Mouse (Mus musculus): ENCODE data around the gene Col6a1.
"Not testable (repeated sequence)": the region's sequence is repeated elsewhere in the genome, so short reads cannot be mapped to it uniquely, and the experiment has no call there.

Gene Col6a1

DNA sequence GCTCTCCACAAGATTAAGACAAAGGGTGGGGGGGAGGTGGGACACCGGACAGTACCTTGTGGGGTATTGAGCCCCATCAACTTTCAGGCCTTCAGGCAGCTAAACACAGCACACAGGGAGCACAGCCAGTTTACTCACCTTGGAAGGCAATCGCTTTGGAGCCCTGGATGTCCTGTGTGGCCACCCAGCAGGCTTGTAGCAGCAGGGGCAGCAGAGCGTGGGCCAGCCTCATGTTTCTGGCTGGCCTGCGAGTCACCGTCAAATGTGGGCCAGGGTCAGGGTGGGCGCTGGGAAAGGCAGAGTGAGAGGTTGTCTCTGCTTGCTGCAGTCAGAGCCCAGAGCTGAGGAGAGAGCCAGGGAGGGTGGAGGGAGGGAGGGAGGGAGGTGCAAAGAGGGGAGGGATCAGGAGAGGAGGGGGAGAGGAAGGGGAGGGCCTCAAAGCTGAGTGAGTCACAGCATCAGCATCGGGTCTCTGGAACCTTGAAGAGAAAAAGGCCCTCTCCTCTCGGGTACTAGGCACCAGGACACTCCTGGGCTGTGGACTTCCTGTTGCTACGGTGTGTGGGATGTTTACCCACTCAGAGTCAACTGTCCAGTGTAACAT is at the start of gene Col6a1:
TSS of gene Col6a1 (minus strand) at position 487 of the 604 bp plus-strand sequence.
- no peak for DNase-seq (ENCODE audit: low spot score)

DNA sequence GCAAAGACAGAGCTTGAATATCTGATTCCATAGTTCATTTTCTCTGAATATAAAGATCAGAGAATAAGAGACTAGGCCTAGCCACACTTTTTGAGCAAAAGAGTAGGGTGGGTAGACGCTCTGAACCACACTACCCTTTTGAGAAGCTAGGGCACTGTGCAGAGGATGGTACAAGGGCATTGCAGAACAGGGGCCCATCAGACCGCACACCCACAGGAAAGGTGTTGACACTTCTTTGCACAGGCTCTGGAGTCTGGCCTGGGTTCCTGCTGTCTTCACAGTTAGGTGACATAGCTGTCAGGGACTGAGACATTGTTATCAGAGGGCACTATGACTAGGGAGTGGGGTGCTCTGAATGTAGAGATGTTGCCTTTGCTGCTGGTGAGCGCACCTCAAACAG is 45.7 kb upstream of the Col6a1 start:
- DNase-seq (ENCODE audit: low spot score), result no peak

DNA sequence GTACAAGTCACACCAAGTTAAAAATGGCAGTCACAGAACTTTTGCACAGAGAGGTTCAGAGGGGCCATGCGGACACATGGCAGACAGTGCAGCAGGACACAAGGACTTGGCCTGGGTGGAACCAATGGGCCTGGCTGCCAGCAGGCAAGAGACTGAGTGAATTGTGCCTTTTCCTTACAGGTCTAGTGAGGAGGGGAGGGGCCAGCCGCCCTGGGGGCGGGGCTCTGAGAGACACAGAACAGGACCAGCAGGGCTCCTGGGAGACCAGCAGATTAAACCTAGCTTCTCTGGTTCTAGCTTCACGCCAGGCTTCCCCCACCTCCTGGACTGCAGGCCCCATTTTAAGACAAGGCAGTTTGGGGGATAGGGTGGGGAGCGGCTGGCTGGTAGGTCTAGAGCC is 45.1 kb upstream of the Col6a1 start:
- no peak for DNase-seq (ENCODE audit: low spot score)

DNA sequence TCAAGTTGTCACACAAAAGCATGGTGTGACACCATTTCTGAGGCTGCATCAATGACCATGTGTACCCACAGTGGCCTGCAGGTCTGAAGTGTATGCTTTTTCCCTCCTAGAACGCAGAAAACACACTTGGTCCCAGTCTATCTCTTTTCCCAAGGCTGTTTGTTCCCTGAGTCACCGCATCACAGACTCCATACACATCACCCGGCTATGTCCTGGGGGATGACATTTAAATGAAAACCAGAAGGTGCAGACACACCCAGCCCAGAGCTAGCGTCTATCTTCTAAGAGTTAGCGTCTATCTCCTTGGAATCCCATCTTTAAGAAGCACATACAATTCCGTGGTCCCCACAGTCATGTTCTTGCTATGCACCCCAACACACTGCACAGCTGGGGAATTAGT is 43.6 kb upstream of the Col6a1 start:
- no peak for DNase-seq (ENCODE audit: low spot score)

DNA sequence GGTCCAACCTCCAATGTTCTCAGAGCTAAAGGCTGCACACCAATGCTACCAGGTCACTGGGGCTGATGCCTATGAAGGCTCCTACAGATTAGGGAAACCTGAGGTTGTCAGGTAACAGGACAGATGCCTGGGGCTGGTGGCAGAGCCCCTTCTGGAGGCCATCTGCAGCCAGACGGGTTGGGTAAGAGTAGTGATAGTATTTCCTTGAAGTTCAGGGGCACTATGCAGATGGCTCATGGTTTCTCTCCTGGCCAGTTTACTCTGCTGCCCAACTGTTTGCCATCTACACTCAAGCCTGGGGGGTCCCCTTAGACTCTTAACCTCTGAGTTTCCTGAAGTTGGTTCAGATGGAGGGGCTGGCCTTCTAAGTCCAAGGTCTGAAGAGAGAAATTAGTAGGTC is 40.2 kb upstream of the Col6a1 start:
- DNase-seq (ENCODE audit: low spot score), result no peak

DNA sequence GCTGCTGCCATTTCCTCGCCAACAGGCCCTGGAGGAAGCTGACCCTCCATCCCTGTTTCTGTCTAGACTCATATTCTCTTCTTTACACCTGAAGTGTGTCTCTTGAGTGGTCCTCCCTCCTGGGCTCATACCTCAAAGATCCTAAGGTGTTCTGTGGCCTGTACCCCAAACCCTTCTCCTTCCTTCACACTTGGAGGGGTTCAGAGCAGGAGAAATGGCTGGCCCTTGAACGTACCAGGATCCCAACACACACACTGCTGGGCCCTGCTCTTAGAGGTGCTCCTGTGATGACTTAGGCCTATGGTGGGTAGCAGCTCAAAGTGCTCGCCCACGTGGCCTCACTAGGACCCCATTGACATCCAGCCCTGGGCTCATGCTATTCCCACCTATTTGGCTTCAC is 39.0 kb upstream of the Col6a1 start:
- no peak for DNase-seq (ENCODE audit: low spot score)

DNA sequence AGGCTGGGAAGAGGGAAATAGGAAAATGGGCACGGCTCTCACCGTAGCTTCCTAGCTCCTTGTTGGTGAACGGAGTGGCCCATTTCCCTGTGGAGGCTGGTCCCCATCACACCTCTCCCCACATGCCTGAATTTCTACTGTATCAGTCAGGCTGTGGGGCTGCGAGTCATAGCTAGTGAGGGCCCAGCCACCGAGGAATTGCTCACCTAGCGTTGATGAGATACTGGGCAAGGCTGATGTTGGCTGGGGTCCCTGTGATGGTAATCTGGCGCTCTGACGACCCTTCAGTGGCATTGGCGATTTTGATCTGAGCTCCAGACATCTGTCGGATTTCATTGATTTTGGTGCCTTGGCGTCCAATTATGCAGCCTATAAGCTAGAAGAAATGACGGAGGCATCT is 37.0 kb upstream of the Col6a1 start:
- no peak for DNase-seq (ENCODE audit: low spot score)

DNA sequence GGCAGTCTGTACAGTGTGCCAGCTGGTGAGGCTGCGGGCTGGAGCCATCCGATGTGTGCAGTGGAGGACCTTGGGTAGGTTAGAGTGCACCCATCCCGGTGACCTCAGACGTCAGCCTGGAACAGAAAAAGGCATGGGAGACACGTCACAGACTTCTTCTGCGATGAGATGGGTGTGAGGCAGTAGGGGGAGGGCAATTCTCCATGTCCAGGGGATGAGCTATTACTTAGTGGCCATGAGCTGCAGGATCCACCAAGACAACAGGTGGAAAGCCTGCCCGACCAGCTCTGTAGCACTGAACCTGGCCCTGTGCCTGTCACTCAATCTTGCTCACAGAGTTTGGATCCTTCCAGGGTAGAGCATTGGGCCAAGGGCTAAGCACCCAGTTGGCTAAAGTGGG is 36.4 kb upstream of the Col6a1 start:
- no peak for DNase-seq (ENCODE audit: low spot score)

DNA sequence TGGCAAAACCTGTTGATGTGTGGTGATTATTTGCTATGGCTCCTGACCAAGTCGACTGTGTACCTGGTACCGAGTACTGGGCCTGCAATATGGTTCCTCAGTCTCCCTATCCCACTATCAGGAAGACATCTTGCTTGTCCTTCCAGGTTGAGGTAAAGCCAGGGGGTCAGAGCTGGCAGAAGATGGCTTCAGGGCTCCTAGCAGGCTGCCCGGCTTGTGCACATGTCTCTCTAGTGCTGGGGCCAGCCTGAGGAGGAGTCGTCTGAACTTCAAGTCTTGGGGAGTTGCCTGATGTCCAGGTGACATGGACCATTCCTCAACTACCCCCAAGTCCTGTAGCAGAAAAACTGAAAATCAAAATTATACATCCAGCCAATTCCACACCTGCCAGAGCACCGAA is 33.9 kb upstream of the Col6a1 start:
- DNase-seq (ENCODE audit: low spot score), result no peak

DNA sequence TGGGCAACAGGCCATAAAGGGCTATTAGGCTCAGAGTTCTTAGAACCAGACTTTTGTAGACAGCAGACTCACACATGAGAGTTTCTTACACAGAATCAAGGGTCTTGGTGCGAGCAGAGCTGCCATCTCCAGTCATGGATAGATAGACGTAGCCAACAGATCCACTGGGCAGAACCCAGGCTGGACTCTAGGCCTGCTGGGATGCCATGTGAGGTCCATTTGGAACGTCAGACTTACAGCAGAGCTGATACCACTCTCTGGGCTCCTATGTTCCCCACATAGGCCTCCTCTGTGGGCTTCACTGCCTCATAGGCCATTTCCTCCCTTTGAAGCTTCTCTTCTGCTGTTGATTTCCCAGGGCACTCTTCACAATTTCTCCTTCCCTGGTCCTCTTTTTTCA is 27.7 kb upstream of the Col6a1 start:
- no peak for DNase-seq (ENCODE audit: low spot score)

DNA sequence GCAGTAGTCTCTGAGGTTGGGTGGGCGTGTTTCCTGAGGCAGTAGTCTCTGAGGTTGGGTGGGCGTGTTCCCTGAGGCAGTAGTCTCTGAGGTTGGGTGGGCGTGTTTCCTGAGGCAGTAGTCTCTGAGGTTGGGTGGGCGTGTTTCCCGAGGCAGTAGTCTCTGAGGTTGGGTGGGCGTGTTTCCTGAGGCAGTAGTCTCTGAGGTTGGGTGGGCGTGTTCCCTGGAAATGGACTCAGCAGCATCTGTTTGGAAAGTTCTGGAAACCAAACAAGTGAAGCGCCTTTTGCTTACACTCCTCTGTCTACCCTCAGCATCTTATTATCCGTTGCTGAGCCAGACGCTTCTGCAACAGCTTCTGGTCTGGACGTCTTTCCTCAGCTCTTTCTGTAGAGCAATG is 18.3 kb upstream of the Col6a1 start:
- DNase-seq (ENCODE audit: low spot score), result not testable (repeated sequence)

DNA sequence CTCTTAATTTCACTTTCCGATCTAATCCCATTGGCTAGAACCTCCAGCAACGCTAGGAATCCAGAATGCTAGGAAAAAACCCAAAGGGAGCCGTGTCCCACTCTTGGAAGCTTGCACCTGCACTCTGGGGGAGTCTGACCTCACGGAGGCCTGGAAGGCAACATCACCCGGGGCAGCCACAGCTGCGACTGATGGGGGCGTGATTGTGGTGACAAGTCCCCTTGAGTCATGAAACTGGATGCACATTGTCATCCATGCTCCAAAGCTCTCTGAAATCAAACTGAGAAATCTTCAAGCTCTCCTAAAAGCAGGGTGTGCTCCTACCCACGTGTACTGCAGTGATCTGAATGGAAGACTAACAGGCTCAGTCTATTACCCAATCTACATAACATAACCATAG is 10.8 kb upstream of the Col6a1 start:
- no peak for DNase-seq (ENCODE audit: low spot score)

DNA sequence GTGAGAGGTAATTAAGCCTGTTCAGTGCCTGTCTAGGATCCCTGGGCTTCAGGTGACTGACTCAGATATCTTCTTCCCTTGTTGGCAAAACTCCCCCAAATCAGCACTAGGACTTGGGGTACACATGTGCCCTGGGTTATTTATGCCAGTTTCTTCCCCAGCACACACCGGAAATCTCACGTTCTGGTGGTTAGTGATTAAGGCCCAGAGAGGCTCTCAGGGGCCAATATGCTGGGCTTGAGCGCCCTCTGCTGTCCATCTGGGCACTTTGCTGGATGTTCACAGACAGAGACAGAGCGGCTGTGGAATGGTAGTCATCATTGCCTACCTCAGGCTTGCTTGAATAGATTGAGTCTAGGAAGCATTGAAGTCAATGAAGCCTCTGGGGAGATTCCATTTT is 9.0 kb upstream of the Col6a1 start:
- DNase-seq (ENCODE audit: low spot score), result peak; percentile 62

DNA sequence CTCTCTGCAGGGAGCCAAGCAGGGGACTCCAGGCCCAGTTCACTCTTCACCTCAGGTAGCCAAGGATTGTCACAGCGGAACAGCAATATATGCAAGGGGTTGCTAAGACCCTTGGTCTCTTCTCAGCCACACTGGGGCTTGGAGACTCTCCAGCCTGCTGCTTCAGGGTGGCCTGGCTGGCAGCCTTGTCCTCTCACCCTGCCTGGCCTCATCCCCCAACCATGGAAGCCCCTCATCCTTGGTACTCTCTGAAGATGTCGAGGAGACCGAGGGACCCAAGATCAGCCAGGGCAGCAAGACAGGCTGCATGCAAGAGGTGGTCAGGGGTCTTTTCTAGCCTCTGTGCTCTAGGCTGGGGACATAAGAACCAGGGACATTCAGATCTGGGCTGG is 7.7 kb upstream of the Col6a1 start:
- DNase-seq (ENCODE audit: low spot score), result no peak

DNA sequence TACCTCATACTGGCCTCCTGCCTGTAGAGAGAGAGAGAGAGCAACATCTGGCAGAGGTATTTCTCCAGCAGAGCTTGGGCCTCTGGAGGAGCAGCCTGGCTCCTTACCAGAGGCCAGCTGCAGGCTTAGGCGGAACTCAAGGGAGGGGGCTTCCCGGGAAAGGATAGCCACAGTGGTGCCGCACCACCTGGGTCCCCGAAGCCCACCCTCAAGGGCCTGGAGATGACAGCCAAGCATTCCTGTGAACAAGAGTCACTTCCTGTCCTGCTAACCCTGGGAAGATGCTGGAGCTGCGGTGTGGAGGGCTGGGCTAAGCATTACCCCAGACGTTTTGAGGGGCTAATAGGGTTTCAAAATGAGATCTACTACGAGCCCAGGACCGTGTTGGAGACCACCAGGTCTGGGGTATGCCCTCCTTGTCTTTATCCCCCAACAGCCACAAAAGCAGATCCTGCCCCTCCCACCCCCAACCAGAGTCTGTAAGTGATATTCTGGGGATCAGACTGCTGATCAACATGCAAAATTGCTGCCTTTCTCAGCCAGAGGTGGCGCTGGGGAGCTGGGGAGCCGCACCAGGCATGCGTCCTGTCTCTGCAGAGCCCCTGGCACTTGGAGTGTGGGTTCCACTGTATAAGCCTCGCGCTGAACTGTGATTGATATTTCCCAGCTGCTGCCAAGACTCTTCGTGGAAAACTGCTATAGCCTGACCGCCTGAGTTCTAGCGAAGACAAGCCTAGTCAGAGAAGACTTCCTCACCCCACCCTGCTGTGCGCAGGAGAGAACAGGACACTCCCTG is 7.1 kb upstream of the Col6a1 start:
- DNase-seq (ENCODE audit: low spot score), result no peak

DNA sequence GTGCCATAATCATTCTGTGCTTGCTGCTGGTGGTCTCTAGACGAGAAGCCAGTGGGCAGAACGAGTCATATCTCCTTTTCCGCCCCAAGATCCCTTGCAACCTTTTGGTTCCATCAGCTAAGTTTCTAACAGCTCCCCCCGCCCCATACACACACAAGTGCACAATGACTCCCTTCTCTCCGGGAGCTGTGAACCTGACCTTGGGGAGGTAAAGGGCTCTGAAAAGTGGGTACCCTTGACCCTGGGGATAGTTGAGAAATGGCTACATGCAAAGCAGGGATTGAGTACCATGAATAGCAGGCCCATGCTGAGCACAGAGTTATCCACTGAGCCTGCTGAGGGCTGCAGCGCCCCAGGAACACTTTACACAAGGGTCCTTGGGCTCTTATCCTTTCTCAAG is 6.4 kb upstream of the Col6a1 start:
- DNase-seq (ENCODE audit: low spot score), result no peak

DNA sequence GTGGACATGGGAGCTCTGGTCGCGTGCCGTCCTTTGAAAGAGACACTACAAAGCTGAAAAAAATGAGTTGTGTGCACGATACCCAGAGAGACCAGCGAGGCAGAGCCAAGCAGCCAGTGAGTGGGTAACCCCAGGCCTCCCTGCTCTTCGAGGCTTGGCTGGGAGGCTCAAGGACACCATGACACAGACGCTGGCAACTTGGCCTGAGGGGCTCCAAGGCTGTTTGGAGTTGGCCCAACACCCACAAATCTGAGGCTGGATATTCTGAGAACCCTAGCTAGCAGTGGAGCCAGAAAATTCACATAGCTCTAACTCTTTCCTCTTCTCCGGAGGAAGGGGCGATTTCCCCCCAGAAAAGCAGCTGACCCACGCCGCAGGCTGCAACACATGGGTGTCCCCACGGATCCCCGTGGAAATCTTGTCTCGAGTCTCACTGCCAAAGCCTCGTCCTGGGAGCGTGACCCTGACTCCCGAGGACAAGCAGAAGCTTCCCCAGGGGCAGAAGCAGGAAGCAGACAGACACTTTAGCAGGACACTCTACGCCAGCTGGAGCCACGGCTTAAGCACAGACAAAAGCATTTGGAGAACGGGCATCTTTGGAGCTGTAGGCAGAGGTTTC is 5.8 kb upstream of the Col6a1 start:
- DNase-seq (ENCODE audit: low spot score), result no peak

DNA sequence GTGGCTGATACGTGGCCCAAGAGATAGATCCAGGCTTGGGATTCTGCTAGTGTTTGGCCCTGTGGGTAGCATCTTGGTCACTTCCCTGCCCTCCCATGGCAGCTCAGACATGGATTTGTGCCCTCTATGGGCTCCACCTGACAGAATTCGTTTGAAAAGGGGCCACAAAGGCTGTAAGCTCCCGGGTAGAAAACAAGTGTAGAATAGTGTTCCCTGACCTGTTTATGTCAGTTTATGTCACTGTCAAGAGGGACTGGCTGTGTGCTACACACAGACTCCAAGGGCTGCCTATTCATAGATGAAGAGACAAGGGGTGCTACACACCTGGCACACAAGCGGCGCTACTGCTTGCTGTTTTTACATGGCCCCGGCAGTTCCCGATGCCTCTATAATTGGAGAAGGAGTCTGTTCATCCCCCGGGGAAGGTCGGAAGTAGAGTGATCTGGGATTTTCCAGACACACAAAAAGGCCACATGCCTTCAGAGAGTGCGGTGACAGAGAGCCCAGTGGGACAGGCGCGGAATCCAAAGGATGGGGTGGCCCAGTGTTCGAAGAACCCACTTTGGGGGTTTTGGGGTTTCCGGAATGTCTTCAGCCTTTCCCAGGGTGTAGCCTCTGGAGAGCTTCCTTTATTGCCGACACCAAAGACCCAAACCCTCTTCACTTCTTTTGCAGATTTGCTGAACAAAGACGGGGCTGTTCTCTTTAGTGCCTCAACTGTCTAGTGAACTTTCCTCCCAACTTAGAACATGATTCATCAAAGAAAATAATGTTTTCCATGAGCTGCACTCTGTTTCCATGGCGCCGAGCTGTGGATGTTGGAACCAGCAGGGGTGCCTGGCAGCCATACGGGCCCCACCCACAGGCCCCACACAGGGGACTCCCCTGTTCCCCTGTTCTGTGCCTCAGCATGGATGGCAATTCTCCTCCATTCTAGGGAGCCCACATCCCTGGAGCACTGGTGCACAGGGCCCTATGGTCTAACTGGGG is 4.0 kb upstream of the Col6a1 start:
- no peak for DNase-seq (ENCODE audit: low spot score)

DNA sequence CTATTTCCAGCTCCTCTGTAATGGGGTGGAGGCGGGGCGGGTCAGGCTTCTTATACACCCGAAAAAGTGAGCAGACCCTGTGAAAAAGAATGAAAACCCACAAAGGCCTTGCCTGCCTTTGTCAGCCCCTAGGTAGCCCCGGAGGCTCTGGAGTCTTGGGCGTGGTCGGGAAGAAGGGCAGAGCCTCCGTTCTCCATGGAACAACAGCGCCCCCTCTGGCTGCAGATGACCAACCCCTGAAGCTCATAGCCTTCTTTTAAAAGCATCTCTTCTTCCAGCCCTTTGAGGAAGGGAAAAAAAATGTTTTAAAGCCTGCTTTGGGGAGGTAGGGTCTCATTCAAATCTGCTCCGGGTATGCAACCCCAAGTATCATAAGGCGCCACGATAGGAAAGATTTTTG is 2.4 kb upstream of the Col6a1 start:
- peak; percentile 29 for DNase-seq (ENCODE audit: low spot score)

DNA sequence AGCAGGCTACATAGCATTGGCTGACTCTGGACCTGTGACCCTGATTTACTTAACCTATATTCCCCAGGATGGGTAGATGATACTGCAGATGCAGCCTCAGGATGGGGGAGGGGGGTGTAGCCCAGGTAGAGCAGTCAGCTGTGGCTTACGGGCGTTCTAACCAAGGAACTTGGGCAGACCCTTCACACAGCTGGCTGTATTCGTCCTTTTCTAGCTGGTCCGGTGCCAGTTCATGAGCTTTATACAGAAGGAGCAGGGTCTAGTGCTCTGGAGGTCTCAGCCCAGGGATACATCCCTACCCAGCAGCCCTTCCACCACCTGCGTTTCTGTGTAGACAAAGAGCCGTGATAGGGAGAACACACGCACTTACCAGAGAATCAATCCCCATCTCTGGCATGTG is 1.3 kb upstream of the Col6a1 start:
- DNase-seq (ENCODE audit: low spot score), result no peak

DNA sequence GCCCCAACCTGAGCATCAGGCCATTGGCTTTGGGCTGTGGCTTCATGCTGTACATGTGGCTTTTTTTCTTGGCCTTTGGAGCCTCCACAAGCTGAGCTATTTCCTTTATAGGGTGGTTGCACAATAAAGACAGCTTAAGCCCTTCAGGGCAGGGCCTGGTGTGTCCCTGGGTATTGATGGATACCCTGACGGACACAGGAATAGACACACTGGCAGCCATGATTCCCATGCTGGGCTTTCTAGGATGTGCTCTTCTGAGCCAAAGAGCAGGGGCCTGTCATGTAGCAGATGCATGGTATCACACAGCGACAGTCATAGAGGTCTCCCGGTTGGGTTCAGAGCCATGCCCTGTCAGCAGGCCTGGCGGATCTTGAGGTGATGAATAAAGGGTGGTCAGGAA is 898 bp upstream of the Col6a1 start:
- no peak for DNase-seq (ENCODE audit: low spot score)

DNA sequence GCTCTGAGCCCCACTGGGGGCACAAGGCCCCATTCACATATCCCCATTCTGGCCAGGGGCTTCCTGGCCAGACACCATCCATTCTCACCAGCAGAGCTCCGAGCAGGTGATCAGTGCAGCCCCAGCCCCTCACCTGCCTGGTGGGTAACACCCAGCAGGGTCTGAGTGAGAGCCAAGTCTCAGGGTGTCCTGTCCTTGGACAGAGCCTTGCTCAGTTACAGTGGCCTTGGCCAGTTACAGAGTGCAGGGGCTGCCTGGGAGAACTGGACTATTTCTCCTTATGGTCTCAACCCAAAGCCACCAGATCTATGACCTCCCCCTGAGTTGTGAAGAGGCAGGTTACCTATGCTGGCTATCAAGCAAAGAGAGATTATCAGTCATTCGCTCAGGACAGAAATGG is 871 bp downstream of the Col6a1 start:
- DNase-seq (ENCODE audit: low spot score), result no peak
